Mouse (Mus musculus) forebrain, embryonic 11.5 days (tissue): Measurements from ENCODE around the gene Hsd17b11. TPM values are rescaled to one million over a fixed set of nuclear protein-coding genes. Genes with fewer than 3 reads are reported as not detected.

Experiments used
- ATAC-seq: fragments of 200-750 bp; cut with Nextera tagmentation; replicated peaks from 2 replicates; pipeline ENCODE4 v1.8.0; 2017; ENCODE audit warnings: moderate TSS enrichment; ENCODE audit not compliant: low FRiP score
- DNase-seq: peaks from one replicate; pipeline ENCODE4 v3.0.0-alpha.2; 2017; ENCODE audit warnings: low spot score
- H3K27ac ChIP-seq: fragments of 300-500 bp; sonication (generic); 2 replicates; pipeline ENCODE4 v1.5.1; 2014; ENCODE audit warnings: low read depth, low read length
- H3K27me3 ChIP-seq: fragments of 300-500 bp; sonication (generic); 2 replicates; pipeline ENCODE4 v1.6.1; 2014; ENCODE audit warnings: mild to moderate bottlenecking, low read length, mixed read lengths; ENCODE audit not compliant: control insufficient read depth, insufficient read depth
- H3K36me3 ChIP-seq: fragments of 300-500 bp; sonication (generic); 2 replicates; pipeline ENCODE4 v1.6.1; 2014; ENCODE audit warnings: mild to moderate bottlenecking, low read length, moderate library complexity, mixed read lengths; ENCODE audit not compliant: control insufficient read depth, insufficient read depth
- H3K4me1 ChIP-seq: fragments of 300-500 bp; sonication (generic); replicated peaks from 2 replicates; pipeline ENCODE4 v1.6.1; 2014; ENCODE audit warnings: low read length, mixed read lengths; ENCODE audit not compliant: control insufficient read depth, insufficient read depth
- H3K4me2 ChIP-seq: fragments of 300-500 bp; sonication (generic); 2 replicates; pipeline ENCODE4 v1.6.1; 2014; ENCODE audit warnings: low read depth, mild to moderate bottlenecking, low read length, moderate library complexity, mixed read lengths; ENCODE audit not compliant: severe bottlenecking
- H3K4me3 ChIP-seq: fragments of 300-500 bp; sonication (generic); 2 replicates; pipeline ENCODE4 v1.5.1; 2014; ENCODE audit warnings: low read depth, low read length
- H3K9ac ChIP-seq: fragments of 300-500 bp; sonication (generic); 2 replicates; pipeline ENCODE4 v1.6.1; 2014; ENCODE audit warnings: low read length
- H3K9me3 ChIP-seq: fragments of 300-500 bp; sonication (generic); 2 replicates; pipeline ENCODE4 v1.6.1; 2016; ENCODE audit warnings: low read length, mixed read lengths; ENCODE audit not compliant: control insufficient read depth
- WGBS: fragments of 180-500 bp; shearing (Covaris S2); extraction: QIAGEN DNeasy Blood & Tissue Kit; methylation state at CpG from one replicate; pipeline ENCODE4 v1.1.7; 2014; 5-methylcytosine and 5-hydroxymethylcytosine counted together
- polyA plus RNA-seq: library from polyadenylated mRNA; unstranded; fragments of >200 nt; fragmentation: Nextera tagmentation; extraction: Ambion mirVana; gene quantifications from 2 replicates; pipeline ENCODE4 v1.2.1, GENCODE M21; 2014

Gene Hsd17b11
- 0.95 and 0.96 TPM in 2 replicates for polyA plus RNA-seq

DNA sequence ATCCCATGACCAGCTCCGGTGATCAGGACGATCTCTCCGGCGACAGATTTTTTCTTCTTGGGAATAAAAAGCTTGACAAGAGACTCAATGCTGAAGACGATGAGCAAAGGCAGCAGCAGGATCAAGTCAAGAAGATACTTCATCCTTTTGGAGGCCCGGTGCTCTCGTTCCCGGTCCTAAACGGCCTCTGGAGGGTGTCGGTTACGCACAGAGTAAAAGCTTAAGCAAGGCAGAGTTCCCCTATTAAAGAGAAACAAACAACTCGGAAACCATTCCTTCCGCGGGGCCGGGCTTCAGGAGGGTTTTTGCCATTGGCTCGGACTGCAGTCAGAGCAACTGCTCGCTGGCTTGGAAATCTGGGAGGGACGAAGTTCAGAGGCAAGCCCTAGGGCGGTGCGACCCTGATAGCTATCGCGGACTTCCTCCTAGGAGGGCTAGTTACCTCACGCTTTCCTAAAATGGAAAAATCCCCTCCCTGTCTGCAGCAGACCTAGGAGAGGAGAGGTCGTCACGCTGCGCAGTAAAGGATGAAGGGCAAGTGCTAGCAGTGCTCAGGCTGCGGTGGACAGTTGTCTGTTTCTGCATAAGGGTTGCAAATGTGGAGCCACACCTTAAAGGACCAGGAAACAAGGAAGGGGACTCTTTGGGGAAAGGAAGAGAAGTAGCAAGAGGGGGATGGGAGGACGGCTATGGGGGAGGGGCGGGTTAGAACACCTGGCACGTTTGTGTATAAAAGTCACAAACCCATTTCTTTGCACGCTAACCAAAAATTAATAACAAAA lies at the start of gene Hsd17b11:
Gene Hsd17b11 (minus strand): TSS at position 323 of the 782 bp plus-strand sequence.
- H3K4me3 ChIP-seq = peak within 1 kb of the TSS; percentile 36
- H3K4me2 ChIP-seq = peak within 1 kb of the TSS; percentile 84
- peak; percentile 73 for DNase-seq
- H3K36me3 ChIP-seq = no peaks in the 10 kb centered on the region
- ATAC-seq = peak; percentile 80
- H3K4me1 ChIP-seq = no peaks in the 10 kb centered on the region
- H3K27me3 ChIP-seq = peaks cover 2% of the 10 kb centered on the region; the same call in 1 of the 2 replicates
- no peak within 1 kb of the TSS for H3K27ac ChIP-seq
- H3K9ac ChIP-seq = peak within 1 kb of the TSS; percentile 63
- 2% methylated on average over 31 of the region's 31 CpGs for WGBS
- H3K9me3 ChIP-seq = no peaks in the 10 kb centered on the region

DNA sequence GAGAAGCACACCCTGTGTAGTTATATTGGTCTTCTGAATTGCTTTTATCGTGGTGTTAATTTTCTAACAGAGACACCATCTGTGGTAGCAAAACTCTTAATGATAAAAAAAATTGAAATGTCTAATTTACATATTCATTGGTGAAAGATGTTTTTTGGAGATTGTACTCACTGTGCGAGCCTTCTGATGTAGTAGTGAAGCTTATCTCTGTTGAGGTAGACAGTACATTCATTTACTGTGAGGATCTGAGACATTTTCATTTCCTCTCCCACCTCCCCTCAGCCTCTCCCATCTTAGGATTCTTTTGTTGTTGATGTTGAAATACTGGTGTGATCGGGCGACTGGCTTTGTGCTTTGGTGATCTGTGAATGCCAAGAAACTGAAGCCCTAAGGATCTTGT lies 49.3 kb upstream of the Hsd17b11 start:
- WGBS = 77% methylated on average over 4 of the region's 4 CpGs
- no peaks in the 10 kb centered on the region for H3K9me3 ChIP-seq

DNA sequence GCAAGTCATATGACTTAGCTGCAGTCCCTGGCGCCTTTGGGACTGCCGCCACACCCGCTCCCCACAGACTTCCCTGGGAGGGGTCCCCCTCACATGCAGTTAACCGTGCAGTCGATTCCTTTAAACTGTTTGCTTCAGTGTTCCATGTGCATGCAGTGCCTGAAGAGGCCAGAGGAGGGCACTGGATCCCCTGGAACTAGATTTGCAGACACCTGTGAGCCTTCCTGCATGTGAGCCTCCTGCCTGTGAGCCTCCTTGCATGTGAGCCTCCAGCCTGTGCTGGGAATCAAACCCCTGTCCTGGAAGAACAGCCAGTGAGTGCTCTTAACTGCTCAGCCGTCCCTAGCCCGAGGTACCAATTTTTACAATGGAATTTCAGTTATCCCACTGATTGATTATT lies 47.0 kb upstream of the Hsd17b11 start:
- H3K9ac ChIP-seq = no peak overlapping the region
- 84% methylated on average over 7 of the region's 7 CpGs for WGBS
- H3K27ac ChIP-seq = no peak overlapping the region
- H3K27me3 ChIP-seq = no peaks in the 10 kb centered on the region
- ATAC-seq (no peak), DNase-seq (peak; percentile 71)
- H3K36me3 ChIP-seq = no peaks in the 10 kb centered on the region
- H3K4me3 ChIP-seq = no peak overlapping the region
- H3K9me3 ChIP-seq = no peaks in the 10 kb centered on the region
- peaks cover 6% of the 10 kb centered on the region for H3K4me1 ChIP-seq
- H3K4me2 ChIP-seq = no peak overlapping the region

More for the DNA sequence above, 49.3 kb upstream of the Hsd17b11 start:
- DNase-seq (no peak), ATAC-seq (no peak)
- H3K27ac ChIP-seq = no peak overlapping the region
- H3K36me3 ChIP-seq = no peaks in the 10 kb centered on the region
- H3K9ac ChIP-seq = no peak overlapping the region
- H3K4me2 ChIP-seq = no peak overlapping the region
- no peaks in the 10 kb centered on the region for H3K27me3 ChIP-seq
- peaks cover 6% of the 10 kb centered on the region for H3K4me1 ChIP-seq
- H3K4me3 ChIP-seq = no peak overlapping the region

DNA sequence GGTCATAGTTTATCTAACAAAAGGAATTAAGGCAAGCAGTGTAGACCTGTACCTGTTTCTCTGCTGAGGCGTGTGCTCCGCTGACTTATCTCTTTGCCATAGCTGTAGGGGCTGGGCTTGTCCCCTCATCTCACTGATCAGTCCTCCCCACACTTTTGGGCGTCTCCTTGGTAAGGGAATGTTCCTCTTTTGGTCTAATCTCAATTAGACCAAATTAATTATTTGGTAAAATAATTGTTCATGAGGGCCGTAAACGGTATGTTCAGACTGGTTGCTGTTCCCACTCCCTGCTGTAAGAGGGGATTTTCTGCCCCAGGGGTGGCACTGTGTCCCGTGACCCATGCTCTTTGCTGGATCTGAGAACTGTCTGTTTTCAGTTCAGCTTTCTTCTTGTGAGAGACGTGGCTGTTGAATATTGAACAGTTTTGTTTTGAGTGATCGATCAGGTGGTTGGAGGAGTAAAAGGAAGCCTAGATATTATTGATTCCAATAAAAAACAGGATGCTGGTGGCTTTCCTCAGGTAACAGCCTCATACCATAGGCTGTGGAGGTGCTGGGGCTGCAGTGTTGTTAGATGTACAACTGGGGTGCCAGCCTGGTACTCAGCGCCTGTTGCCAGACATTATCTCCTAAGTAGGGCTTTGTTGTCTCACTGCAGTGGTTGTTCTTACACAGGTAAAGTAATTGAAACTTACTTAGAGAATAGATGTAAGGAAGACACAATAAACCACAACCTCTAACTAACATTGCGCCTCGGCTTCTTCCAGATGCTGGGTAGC lies 41.2 kb upstream of the Hsd17b11 start:
- H3K27me3 ChIP-seq = no peaks in the 10 kb centered on the region

DNA sequence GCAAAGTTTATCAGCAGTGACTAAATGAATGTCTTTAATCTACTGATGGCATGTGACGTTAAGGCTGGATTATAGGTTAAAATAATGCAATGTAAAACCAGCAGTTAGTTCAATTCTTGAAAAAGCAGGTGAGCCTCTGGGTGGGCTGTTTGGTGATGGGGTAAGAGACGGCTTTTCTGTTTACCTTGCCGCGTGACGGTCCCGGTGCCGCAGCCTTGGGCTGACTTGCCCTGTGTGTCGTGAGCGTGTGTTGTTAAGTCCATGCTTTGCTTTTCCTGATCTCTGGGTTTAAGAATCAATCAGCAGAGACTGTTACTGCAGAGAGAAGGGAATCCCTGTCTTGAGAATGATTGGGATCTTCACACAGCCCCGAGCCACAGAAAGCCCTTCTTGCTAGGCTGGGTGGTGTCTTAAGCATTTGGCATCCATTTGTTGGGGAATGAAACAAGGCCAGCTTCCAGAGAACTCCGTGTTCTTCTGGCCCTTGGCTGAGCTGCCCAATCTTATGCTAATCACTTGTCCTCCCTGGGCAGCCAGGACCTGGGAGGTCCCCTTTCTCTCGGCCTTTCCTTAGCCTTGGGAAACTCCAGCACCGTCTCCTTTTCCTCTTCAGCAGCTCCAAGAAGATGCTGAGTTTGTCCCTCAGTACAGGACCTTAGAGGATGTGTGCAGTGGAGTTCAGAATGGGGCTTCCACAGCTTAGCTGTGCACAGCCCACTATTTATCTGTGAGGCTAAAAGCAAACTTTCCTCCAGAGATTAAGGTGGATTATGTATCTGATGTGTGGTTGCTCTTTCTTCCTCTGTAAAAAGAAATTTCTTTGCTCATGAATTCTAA lies 40.4 kb upstream of the Hsd17b11 start:
- no peaks in the 10 kb centered on the region for H3K9me3 ChIP-seq
- peaks cover 2% of the 10 kb centered on the region; the same call in 1 of the 2 replicates for H3K36me3 ChIP-seq

More for the DNA sequence above, 41.2 kb upstream of the Hsd17b11 start:
- Histone ChIP-seq H3K4me3 (no peak overlapping the region), H3K4me1 (no peaks in the 10 kb centered on the region), H3K9me3 (no peaks in the 10 kb centered on the region), H3K27ac (no peak overlapping the region), H3K36me3 (peaks cover 2% of the 10 kb centered on the region; the same call in 1 of the 2 replicates), H3K4me2 (no peak overlapping the region), H3K9ac (no peak overlapping the region)
- no peak for ATAC-seq
- WGBS = 89% methylated on average over 11 of the region's 11 CpGs
- DNase-seq = no peak

DNA sequence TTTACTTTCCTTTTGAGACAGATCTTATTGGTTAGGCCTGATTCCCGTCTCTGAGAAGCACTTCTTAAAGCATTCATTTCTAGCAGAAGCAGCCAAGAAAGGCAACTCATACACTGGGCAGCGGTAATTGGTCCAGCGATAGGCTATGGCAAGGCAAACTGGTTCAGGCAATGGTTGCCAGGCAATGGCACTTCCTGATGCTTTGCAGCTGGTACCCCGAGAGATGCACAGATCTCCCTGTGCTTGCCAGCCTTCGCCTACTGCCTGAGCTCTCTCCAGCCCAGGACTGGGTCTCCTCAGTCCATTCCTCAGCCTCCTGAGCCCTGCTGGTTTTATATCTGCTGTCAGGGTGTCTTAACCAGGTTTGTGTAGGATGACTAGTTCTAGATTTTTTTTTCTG lies 38.7 kb upstream of the Hsd17b11 start:
- Histone ChIP-seq H3K27ac (no peak overlapping the region), H3K36me3 (peaks cover 2% of the 10 kb centered on the region; the same call in 1 of the 2 replicates), H3K4me3 (no peak overlapping the region), H3K9ac (no peak overlapping the region), H3K27me3 (no peaks in the 10 kb centered on the region), H3K9me3 (no peaks in the 10 kb centered on the region), H3K4me2 (no peak overlapping the region), H3K4me1 (no peaks in the 10 kb centered on the region)
- WGBS = 95% methylated on average over 5 of the region's 5 CpGs
- DNase-seq (no peak), ATAC-seq (no peak)

More for the DNA sequence above, 40.4 kb upstream of the Hsd17b11 start:
- H3K9ac ChIP-seq = no peak overlapping the region
- ATAC-seq = no peak
- H3K27me3 ChIP-seq = no peaks in the 10 kb centered on the region
- no peaks in the 10 kb centered on the region for H3K4me1 ChIP-seq
- H3K4me2 ChIP-seq = no peak overlapping the region
- no peak overlapping the region for H3K4me3 ChIP-seq
- 80% methylated on average over 13 of the region's 13 CpGs for WGBS
- DNase-seq = no peak
- no peak overlapping the region for H3K27ac ChIP-seq

DNA sequence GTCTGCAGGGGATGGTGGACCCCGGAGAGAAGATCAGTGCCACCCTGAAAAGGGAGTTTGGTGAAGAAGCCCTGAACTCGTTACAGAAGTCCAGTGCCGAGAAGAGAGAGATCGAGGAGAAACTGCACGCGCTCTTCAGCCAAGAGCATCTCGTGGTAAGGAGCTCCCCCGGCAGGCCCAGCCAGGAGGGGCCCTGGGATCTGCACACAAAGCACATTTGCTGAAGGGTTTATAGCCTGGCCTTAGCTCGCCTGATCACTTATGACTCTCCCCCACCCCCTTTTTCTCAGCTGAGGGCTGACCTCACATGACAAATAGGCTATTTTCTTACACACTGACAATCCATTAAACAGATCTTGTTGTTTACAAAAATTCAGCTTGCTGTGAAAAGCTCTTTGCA lies 37.9 kb upstream of the Hsd17b11 start:
- Histone ChIP-seq H3K4me1 (no peaks in the 10 kb centered on the region), H3K36me3 (peaks cover 2% of the 10 kb centered on the region; the same call in 1 of the 2 replicates), H3K4me2 (no peak overlapping the region), H3K27me3 (no peaks in the 10 kb centered on the region), H3K9ac (no peak overlapping the region), H3K9me3 (no peaks in the 10 kb centered on the region), H3K4me3 (no peak overlapping the region), H3K27ac (no peak overlapping the region)
- ATAC-seq (no peak), DNase-seq (peak; percentile 49)
- 80% methylated on average over 9 of the region's 9 CpGs for WGBS

DNA sequence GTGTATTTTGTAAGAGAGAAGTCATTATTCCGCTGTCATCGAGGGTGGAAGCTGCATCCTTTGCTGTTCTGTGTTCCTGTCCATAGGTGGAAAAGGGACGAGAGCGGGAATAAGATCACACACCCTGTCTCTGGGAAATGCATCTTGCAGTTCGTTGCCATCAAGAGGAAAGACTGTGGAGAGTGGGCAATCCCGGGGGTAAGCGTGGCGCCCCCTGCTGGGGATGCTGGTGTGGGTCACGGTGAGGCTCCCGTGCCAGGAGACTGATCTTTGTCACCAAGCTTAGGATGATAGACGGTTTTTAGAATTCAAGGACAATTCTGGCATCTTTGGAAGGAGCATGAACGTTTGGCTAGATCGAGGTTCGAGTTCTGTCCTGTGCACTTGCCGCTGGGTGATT lies 36.3 kb upstream of the Hsd17b11 start:
- peaks cover 2% of the 10 kb centered on the region; the same call in 1 of the 2 replicates for H3K36me3 ChIP-seq
- no peak overlapping the region for H3K9ac ChIP-seq
- H3K27ac ChIP-seq = no peak overlapping the region

More for the DNA sequence above, 36.3 kb upstream of the Hsd17b11 start:
- Histone ChIP-seq H3K4me1 (no peaks in the 10 kb centered on the region), H3K4me3 (no peak overlapping the region), H3K27me3 (no peaks in the 10 kb centered on the region), H3K4me2 (no peak overlapping the region), H3K9me3 (no peaks in the 10 kb centered on the region)
- peak; percentile 70 for DNase-seq
- ATAC-seq = no peak
- WGBS = 67% methylated on average over 15 of the region's 15 CpGs
